Mouse (Mus musculus) forelimb bud, embryonic 11.5 days (tissue): Measurements from ENCODE around the gene Il13ra1.

Source experiments
- DNase-seq: peaks from one replicate; pipeline ENCODE4 v3.0.0-alpha.2; 2012; ENCODE audit warnings: low read depth, low spot score

The Il13ra1 gene

DNA sequence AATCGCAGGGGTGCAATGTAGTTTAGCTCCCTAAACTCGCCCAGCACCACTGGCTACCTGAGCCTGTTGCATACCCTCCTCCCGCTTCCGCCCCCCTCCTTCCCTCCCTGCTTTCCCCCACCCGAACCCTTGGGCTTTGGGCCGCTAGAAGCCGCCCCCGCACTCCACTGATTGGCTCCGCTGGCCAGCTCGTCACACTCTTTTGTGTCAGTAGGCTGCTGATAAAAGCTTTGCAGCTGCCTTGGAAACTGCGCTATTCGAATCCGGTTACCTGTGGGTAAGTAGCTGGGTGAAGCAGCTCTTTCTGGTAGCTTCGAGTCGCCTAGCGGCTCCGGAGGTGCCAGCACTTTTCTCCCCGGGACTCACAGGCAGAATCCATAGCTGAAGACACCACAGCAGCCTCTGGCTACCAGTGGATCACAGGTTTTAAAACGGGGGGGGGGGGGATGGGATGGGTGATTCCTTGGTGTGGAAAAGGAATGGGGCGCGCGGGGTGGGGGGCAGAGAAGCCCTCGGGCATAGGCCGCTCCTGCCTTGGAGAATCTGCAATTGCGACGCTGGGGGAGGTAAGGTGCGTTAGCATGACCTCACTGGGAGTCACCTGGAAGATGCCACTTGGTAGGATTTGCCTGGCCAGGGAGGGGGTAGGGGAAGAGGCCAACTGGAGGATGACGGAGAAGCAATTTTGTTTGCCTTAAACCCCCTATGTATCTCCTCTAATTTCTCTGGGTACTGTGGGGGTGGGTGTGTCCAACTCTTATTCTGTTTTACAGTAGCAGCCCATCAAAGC is 84.0 kb downstream of the Il13ra1 start, which contains the start of gene Zcchc12:
Gene Zcchc12, plus strand, starts transcription at position 169 of the 790 bp plus-strand sequence.
- DNase-seq: peak; percentile 30

DNA sequence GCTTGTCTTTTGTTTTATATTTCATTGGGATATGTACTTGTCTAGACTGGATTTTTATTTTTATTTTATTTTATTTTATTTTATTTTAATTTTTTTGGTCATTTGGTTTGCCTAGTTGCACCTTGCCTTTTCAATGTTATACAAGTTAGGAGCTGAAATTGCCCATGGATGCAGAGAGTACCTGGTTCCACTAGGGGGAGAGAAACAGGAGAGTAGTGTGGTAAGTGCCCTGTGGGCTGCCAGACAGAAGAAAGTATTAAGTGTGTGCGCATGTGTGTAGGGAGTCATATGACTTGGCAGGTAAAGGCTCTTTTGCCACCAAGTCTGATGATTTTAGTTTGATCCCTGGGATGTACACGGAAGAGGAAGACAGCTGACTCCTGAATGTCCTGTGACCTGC is 97.6 kb downstream of the Il13ra1 start:
- DNase-seq: no peak

GRCm38 (mm10) chrX:36211216-36211615 is 99.3 kb downstream of the Il13ra1 start:
- DNase-seq: no peak
